Mouse (Mus musculus): Measurements from ENCODE around the gene Slc8a3.

Gene Slc8a3

GRCm38 (mm10) chr12:81184967-81185366, 148.0 kb downstream of the Slc8a3 start:
- DNase-seq (ENCODE audit: low spot score) = no peak

GRCm38 (mm10) chr12:81182073-81182472, 150.9 kb downstream of the Slc8a3 start:
- peak; percentile 79 for DNase-seq (ENCODE audit: low spot score)

GRCm38 (mm10) chr12:81175252-81175651, 157.7 kb downstream of the Slc8a3 start:
- DNase-seq (ENCODE audit: low spot score) = no peak

- DNase-seq (ENCODE audit: low spot score) = no peak
Observed at GRCm38 (mm10) chr12:81173893-81174292, 159.1 kb downstream of the Slc8a3 start.

- DNase-seq (ENCODE audit: low spot score) = no peak
Observed at GRCm38 (mm10) chr12:81173011-81173410, 160.0 kb downstream of the Slc8a3 start.

- DNase-seq (ENCODE audit: low spot score) = no peak
Observed at GRCm38 (mm10) chr12:81170076-81170475, 162.9 kb downstream of the Slc8a3 start.

- DNase-seq (ENCODE audit: low spot score) = no peak
Observed at GRCm38 (mm10) chr12:81168494-81168893, 164.5 kb downstream of the Slc8a3 start.

- no peak for DNase-seq (ENCODE audit: low spot score)
Observed at GRCm38 (mm10) chr12:81168031-81168430, 164.9 kb downstream of the Slc8a3 start.

- peak; percentile 21 for DNase-seq (ENCODE audit: low spot score)
Observed at GRCm38 (mm10) chr12:81167142-81167541, 165.8 kb downstream of the Slc8a3 start.

GRCm38 (mm10) chr12:81166615-81167014, 166.4 kb downstream of the Slc8a3 start:
- no peak for DNase-seq (ENCODE audit: low spot score)

GRCm38 (mm10) chr12:81166092-81166491, 166.9 kb downstream of the Slc8a3 start:
- peak; percentile 80 for DNase-seq (ENCODE audit: low spot score)

- no peak for DNase-seq (ENCODE audit: low spot score)
Observed at GRCm38 (mm10) chr12:81163566-81163965, 169.4 kb downstream of the Slc8a3 start.

- no peak for DNase-seq (ENCODE audit: low spot score)
Observed at GRCm38 (mm10) chr12:81163131-81163530, 169.8 kb downstream of the Slc8a3 start.

GRCm38 (mm10) chr12:81161282-81161681, 171.7 kb downstream of the Slc8a3 start:
- no peak for DNase-seq (ENCODE audit: low spot score)

- DNase-seq (ENCODE audit: low spot score) = peak; percentile 68
Observed at GRCm38 (mm10) chr12:81160831-81161230, 172.1 kb downstream of the Slc8a3 start.

- no peak for DNase-seq (ENCODE audit: low spot score)
Observed at GRCm38 (mm10) chr12:81160425-81160824, 172.6 kb downstream of the Slc8a3 start.

GRCm38 (mm10) chr12:81159947-81160346, 173.0 kb downstream of the Slc8a3 start:
- no peak for DNase-seq (ENCODE audit: low spot score)

GRCm38 (mm10) chr12:81156841-81157240, 176.1 kb downstream of the Slc8a3 start:
- DNase-seq (ENCODE audit: low spot score) = no peak

GRCm38 (mm10) chr12:81155675-81156074, 177.3 kb downstream of the Slc8a3 start:
- DNase-seq (ENCODE audit: low spot score) = no peak

GRCm38 (mm10) chr12:81152082-81152481, 180.9 kb downstream of the Slc8a3 start:
- no peak for DNase-seq (ENCODE audit: low spot score)

- no peak for DNase-seq (ENCODE audit: low spot score)
Observed at GRCm38 (mm10) chr12:81150917-81151316, 182.1 kb downstream of the Slc8a3 start.

GRCm38 (mm10) chr12:81147956-81148355, 185.0 kb downstream of the Slc8a3 start:
- DNase-seq (ENCODE audit: low spot score) = no peak
